Mouse (Mus musculus) embryonic facial prominence, embryonic 10.5 days (tissue): Measurements from ENCODE around the gene Snx9. TPM values are rescaled to one million over a fixed set of nuclear protein-coding genes. Genes with fewer than 3 reads are reported as not detected.

Experiments used
- DNase-seq: peaks from one replicate; pipeline ENCODE4 v3.0.0-alpha.2; 2017; ENCODE audit warnings: low spot score
- H3K27ac ChIP-seq: fragments of 300-500 bp; sonication (generic); replicated peaks from 2 replicates; pipeline ENCODE4 v1.5.1; 2016; ENCODE audit warnings: mild to moderate bottlenecking
- H3K27me3 ChIP-seq: fragments of 300-500 bp; sonication (generic); replicated peaks from 2 replicates; pipeline ENCODE4 v1.6.1; 2016; ENCODE audit warnings: low read depth, mild to moderate bottlenecking; ENCODE audit not compliant: poor library complexity, severe bottlenecking
- H3K36me3 ChIP-seq: fragments of 300-500 bp; sonication (generic); replicated peaks from 2 replicates; pipeline ENCODE4 v1.6.1; 2016; ENCODE audit warnings: mild to moderate bottlenecking, moderate library complexity
- H3K4me1 ChIP-seq: fragments of 300-500 bp; sonication (generic); 2 replicates; pipeline ENCODE4 v1.6.1; 2016
- H3K4me3 ChIP-seq: fragments of 300-500 bp; sonication (generic); 2 replicates; pipeline ENCODE4 v1.5.1; 2016; ENCODE audit warnings: mild to moderate bottlenecking, moderate library complexity
- H3K9me3 ChIP-seq: fragments of 300-500 bp; sonication (generic); 2 replicates; pipeline ENCODE4 v1.6.1; 2016; ENCODE audit warnings: mild to moderate bottlenecking
- WGBS: fragments of 180-500 bp; shearing (Covaris S2); methylation state at CpG from one replicate; pipeline ENCODE4 v1.1.7; 2016; 5-methylcytosine and 5-hydroxymethylcytosine counted together
- polyA plus RNA-seq: library from polyadenylated mRNA; unstranded; fragments of >200 nt; fragmentation: Nextera tagmentation; extraction: Ambion mirVana; gene quantifications from 2 replicates; pipeline ENCODE4 v1.2.1, GENCODE M21; 2016

Gene Snx9
- polyA plus RNA-seq, 1 experiment from 2014 or later: 19.5 TPM

DNA sequence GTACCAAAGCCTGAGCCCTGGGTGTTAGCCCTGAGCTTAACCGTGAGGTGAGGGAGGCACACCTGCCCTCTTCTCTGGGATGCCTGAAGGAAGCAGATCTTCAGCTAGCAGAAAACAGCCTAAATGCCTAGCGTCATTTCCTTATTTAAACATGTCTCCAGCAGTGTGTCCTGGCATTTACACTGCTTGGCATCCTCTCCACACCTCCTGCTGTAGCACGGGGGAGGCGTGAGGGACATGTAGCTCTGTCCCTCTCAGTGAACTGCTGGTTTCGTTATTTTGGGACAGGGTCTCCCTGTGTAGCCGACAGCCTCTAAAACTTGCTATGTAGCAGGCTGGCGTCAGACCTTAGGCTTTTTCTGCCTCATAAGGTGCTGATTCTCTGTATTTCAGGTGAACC lies 55.5 kb downstream of the Snx9 start:
- H3K36me3 ChIP-seq: peaks cover 27% of the 10 kb centered on the region
- no peak for DNase-seq
- no peaks in the 10 kb centered on the region for H3K27me3 ChIP-seq
- H3K4me1 ChIP-seq: peaks cover 54% of the 10 kb centered on the region
- H3K9me3 ChIP-seq: no peaks in the 10 kb centered on the region
- H3K27ac ChIP-seq: no peak overlapping the region
- H3K4me3 ChIP-seq: no peak overlapping the region
- 88% methylated on average over 7 of the region's 7 CpGs for WGBS

DNA sequence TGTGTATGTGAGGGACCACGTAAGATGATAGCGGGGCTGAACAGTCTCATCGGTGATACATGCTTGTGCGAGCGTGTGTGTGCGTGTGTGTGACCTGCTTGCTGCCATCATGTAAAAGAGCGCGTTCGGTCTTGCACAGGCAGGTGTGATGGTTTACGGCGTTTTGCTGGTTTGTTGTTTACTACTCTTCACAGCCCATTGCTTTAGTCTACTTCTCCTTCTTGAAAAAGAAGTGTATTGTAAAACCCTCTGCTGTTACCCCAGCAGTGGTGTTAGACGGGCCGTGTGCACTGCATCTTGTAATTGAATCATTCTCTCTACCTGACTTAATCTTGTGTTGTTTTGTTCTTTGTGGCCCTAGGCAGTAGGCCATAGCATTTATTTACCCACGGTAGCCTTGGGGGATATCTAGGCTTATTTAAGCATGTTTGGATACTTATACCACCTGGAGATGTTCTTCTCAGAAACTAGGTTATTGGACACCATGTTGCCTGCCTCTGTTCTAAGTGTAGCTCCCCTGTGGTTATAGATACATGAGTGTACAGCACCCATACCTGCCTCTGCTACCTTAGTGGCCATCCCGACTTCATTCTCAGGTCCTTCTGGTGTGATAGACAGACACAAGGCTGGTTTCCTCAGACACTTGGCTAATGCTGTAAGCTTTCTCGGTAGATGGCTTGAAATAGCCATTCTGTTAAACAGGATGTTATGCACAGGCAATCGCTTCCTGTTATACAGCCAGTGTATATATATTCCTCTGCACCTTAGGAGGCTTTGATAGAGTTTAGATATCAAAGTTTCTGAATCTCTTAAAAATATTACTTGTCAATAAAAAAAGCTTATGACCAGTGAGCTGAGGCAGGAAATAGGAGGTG lies 56.4 kb downstream of the Snx9 start:
- Histone ChIP-seq H3K9me3 (no peaks in the 10 kb centered on the region), H3K27ac (no peak overlapping the region), H3K4me1 (peaks cover 46% of the 10 kb centered on the region), H3K27me3 (no peaks in the 10 kb centered on the region), H3K4me3 (no peak overlapping the region), H3K36me3 (peaks cover 36% of the 10 kb centered on the region)
- DNase-seq: no peak
- WGBS: 90% methylated on average over 17 of the region's 17 CpGs

GRCm38 (mm10) chr17:5899251-5899650 lies 58.1 kb downstream of the Snx9 start:
- no peak for DNase-seq
- Histone ChIP-seq H3K9me3 (no peaks in the 10 kb centered on the region), H3K4me3 (no peak overlapping the region), H3K36me3 (peaks cover 40% of the 10 kb centered on the region), H3K27ac (no peak overlapping the region), H3K4me1 (peaks cover 33% of the 10 kb centered on the region; the same call in 1 of the 2 replicates), H3K27me3 (no peaks in the 10 kb centered on the region)
- WGBS: 91% methylated on average over 6 of the region's 6 CpGs

DNA sequence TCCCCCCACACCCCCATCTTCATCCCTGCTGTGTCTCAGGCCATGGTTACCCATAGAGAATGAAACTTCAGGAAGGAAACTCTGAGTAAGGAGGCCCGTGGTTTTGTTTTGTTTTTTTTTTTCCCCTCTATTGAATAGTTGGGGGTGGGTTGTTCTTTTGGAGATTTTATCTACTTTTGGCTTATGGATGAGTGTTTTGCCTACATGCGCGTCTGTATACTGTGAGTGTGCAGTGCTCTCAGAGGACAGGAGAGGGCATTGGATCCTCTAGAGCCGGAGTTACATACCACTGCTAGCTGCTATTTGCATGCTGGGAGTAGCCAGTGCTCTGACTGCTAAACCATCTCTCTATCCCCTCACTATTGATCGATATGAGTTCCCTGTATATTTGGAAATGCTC lies 60.3 kb downstream of the Snx9 start:
- Histone ChIP-seq H3K4me1 (peaks cover 26% of the 10 kb centered on the region; the same call in 1 of the 2 replicates), H3K36me3 (peaks cover 52% of the 10 kb centered on the region), H3K27ac (no peak overlapping the region), H3K4me3 (no peak overlapping the region), H3K9me3 (no peaks in the 10 kb centered on the region), H3K27me3 (no peaks in the 10 kb centered on the region)
- WGBS: 79% methylated on average over 5 of the region's 5 CpGs
- DNase-seq: no peak

DNA sequence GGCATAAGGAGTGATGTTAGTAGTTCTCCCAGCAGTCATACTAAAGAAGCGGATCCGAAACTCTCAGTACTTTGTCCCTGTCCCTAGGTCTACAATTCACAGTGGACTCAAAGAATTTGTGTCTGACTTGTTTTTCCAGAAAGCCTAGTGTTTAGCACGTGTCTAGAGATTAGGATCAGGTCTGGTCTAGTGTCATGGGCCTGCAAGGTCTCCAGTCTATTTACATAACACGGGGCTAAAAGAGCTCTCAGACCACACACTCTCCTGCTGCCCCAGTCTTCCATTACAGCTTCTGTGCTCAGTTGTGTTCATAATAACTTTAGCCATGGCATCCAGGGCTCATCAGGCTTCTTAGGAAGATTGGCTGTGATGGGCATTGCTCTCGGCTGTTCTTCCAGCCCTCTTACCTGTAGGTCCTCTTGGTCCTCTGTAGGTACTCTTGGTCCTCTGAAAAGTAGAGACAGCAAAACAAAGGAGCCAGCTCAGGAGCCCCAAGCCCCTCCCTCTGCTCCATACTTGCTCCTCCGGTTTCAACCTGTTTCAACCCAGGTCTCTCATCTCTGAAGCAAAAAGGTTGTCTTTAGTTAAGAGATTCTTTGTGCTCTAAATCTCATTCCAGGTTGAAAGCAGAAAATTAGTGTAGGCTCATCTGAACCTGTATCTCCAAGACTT lies 62.6 kb downstream of the Snx9 start:
- 68% methylated on average over 6 of the region's 6 CpGs for WGBS
- peak overlapping the region; percentile 37; the same call in 1 of the 2 replicates for H3K27ac ChIP-seq
- DNase-seq: no peak
- H3K9me3 ChIP-seq: no peaks in the 10 kb centered on the region
- peaks cover 73% of the 10 kb centered on the region for H3K36me3 ChIP-seq
- no peak overlapping the region for H3K4me3 ChIP-seq
- peaks cover 10% of the 10 kb centered on the region; the same call in 1 of the 2 replicates for H3K4me1 ChIP-seq
- no peaks in the 10 kb centered on the region for H3K27me3 ChIP-seq

DNA sequence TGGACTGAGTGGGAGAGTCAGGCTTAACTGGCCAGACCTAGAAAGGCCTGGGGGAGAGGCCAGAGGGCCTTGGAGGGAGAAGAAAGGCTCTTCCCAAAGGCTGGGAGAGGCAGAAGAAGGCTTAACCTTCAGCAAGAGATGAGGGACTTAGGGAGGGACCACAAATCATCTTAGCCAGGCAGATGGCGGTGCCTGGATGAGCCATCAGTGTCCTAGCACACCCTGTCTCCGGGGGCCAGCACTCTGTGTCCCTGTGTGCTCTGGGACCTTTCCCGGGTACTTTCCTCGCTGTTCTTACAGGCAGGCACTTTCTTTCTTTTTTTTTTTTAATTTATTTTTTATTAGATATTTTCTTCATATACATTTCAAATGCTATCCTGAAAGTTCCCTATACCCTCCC lies 68.6 kb downstream of the Snx9 start:
- Histone ChIP-seq H3K4me3 (no peak overlapping the region), H3K36me3 (peaks cover 54% of the 10 kb centered on the region), H3K4me1 (peaks cover 14% of the 10 kb centered on the region), H3K27me3 (no peaks in the 10 kb centered on the region), H3K9me3 (no peaks in the 10 kb centered on the region), H3K27ac (no peak overlapping the region)
- WGBS: 90% methylated on average over 4 of the region's 4 CpGs
- DNase-seq: no peak

- H3K27ac ChIP-seq: no peak overlapping the region; the same call in 1 of the 2 replicates
- H3K36me3 ChIP-seq: peaks cover 52% of the 10 kb centered on the region
- no peak for DNase-seq
- no peaks in the 10 kb centered on the region for H3K27me3 ChIP-seq
- 67% methylated on average over 12 of the region's 12 CpGs for WGBS
- no peaks in the 10 kb centered on the region for H3K9me3 ChIP-seq
- no peak overlapping the region for H3K4me3 ChIP-seq
- H3K4me1 ChIP-seq: peaks cover 14% of the 10 kb centered on the region
Measured at GRCm38 (mm10) chr17:5911591-5911990, 70.5 kb downstream of the Snx9 start.

- Histone ChIP-seq H3K27me3 (no peaks in the 10 kb centered on the region), H3K36me3 (peaks cover 43% of the 10 kb centered on the region), H3K9me3 (no peaks in the 10 kb centered on the region), H3K27ac (no peak overlapping the region), H3K4me1 (peaks cover 14% of the 10 kb centered on the region), H3K4me3 (no peak overlapping the region)
- WGBS: 61% methylated on average over 4 of the region's 4 CpGs
- DNase-seq: no peak
Measured at GRCm38 (mm10) chr17:5912797-5913196, 71.7 kb downstream of the Snx9 start.

- peaks cover 14% of the 10 kb centered on the region for H3K4me1 ChIP-seq
- 73% methylated on average over 5 of the region's 5 CpGs for WGBS
- DNase-seq: no peak
- no peak overlapping the region for H3K27ac ChIP-seq
- no peak overlapping the region for H3K4me3 ChIP-seq
- H3K27me3 ChIP-seq: no peaks in the 10 kb centered on the region
- H3K36me3 ChIP-seq: peaks cover 45% of the 10 kb centered on the region
- H3K9me3 ChIP-seq: no peaks in the 10 kb centered on the region
Measured at GRCm38 (mm10) chr17:5914217-5914616, 73.1 kb downstream of the Snx9 start.

- Histone ChIP-seq H3K27me3 (no peaks in the 10 kb centered on the region), H3K27ac (no peak overlapping the region), H3K36me3 (peaks cover 72% of the 10 kb centered on the region), H3K4me3 (no peak overlapping the region), H3K9me3 (no peaks in the 10 kb centered on the region), H3K4me1 (no peaks in the 10 kb centered on the region)
- 93% methylated on average over 8 of the region's 8 CpGs for WGBS
- DNase-seq: no peak
Measured at GRCm38 (mm10) chr17:5921954-5922353, 80.8 kb downstream of the Snx9 start.

DNA sequence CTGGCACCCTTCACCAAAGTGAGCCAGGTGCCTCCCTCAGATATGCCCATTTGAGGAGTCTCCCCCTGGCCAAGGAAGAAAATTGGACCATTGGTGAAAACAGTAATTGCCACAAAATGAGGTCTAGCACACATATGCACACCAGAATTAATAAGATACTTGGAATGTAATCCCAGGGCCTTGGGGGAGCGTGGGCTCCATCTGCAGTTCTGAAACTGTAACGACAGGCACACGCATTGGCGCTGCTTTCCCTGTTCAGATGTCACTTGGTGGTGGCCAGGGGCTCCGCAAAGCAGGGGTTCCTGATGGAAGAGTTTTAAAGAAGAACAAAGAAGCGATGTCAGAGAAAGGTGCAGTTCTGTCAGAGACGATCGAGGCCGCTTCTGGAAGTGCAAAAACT lies 82.2 kb downstream of the Snx9 start:
- Histone ChIP-seq H3K4me1 (no peaks in the 10 kb centered on the region), H3K36me3 (peaks cover 79% of the 10 kb centered on the region), H3K9me3 (no peaks in the 10 kb centered on the region), H3K4me3 (no peak overlapping the region), H3K27ac (no peak overlapping the region), H3K27me3 (no peaks in the 10 kb centered on the region)
- DNase-seq: peak; percentile 38
- WGBS: 73% methylated on average over 9 of the region's 9 CpGs

GRCm38 (mm10) chr17:5924238-5924637 lies 83.1 kb downstream of the Snx9 start:
- DNase-seq: no peak
- peaks cover 78% of the 10 kb centered on the region for H3K36me3 ChIP-seq
- WGBS: 73% methylated on average over 8 of the region's 8 CpGs

GRCm38 (mm10) chr17:5926710-5927109 lies 85.6 kb downstream of the Snx9 start:
- Histone ChIP-seq H3K4me3 (no peak overlapping the region), H3K9me3 (no peaks in the 10 kb centered on the region), H3K27me3 (no peaks in the 10 kb centered on the region), H3K4me1 (no peaks in the 10 kb centered on the region), H3K36me3 (peaks cover 69% of the 10 kb centered on the region), H3K27ac (no peak overlapping the region)
- WGBS: 87% methylated on average over 7 of the region's 7 CpGs
- no peak for DNase-seq

More at GRCm38 (mm10) chr17:5924238-5924637, 83.1 kb downstream of the Snx9 start:
- H3K4me3 ChIP-seq: no peak overlapping the region
- no peaks in the 10 kb centered on the region for H3K27me3 ChIP-seq
- H3K9me3 ChIP-seq: no peaks in the 10 kb centered on the region
- H3K4me1 ChIP-seq: no peaks in the 10 kb centered on the region
- H3K27ac ChIP-seq: no peak overlapping the region
